Mouse (Mus musculus): ENCODE results near the gene Tcf7l2.

Tcf7l2 gene

DNA sequence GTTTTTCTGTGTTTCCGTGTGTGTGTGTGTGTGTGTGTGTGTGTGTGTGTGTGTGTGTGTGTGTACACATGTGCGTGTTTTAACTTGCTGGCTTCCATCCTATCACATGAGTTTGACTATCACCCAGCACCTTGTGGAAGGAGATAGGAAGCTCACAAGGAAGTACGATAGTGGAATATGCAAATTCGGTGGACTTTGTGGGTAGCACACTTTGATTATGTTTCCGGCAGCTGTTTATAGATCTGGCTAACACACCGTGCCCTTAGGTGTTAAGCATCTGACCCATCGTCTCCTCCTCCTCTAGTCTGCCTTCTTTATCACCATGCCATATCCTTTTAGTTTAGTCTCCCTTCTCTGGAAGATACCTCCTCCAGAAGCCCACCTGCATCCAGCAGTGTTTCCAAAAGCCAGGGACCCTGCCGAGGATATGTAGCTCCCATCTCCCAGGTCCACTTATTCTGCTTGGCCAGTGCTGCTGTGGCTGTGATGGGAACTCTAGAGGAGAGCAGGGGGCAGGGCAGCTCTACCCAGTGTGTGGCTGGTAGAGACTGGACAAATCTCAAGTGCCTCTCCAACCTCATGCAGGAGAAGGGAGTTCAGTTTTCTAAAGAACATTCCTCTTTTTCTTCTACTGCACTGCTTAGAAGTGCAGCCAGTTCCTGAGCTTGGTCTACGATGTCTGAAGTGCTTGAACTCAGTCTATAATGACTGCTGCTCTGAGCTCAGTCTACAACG is 118.6 kb downstream of the Tcf7l2 start:
- no peak for DNase-seq (ENCODE audit: low spot score in 2 of 2)

DNA sequence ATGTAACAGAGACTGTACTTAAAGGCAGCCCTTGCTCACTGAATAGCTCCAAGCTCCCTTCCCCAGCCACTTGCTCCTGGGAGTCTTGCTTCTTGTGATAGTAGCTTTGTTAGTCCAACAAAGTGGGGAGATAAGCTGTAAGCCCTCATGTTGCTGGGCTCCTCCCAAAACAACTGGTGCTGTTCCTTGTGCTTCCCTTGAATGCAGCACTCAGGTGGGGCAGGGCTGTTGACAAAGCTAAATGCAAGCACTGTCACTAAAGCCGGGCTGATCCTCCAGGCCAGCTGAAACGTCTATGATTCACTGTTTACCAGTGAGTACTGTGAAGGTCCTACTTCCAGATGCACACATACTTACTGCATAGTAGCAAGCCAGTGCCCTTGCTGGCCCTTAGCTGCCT is 120.1 kb downstream of the Tcf7l2 start:
- DNase-seq (ENCODE audit: low spot score in 2 of 2), result no peak

DNA sequence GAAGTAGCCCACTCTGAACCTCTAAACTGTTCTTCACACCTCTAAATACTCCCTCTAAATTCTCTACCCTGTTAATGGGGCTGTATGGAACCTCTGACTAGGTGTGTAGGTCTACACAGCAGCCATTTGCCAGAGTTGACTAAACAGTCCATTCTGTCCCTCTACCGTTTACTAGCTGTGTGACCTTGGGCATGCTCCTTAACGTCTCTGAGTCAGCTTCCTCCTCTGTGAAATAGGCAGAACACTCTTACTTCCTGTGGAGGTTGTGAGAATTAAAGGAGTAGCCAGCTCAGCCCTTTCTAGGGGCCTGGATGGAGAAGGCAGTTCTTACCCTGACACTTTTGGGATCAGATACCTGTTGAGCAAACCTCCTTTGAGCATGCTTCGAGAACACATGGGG is 120.9 kb downstream of the Tcf7l2 start:
- DNase-seq (ENCODE audit: low spot score in 2 of 2), result no peak

DNA sequence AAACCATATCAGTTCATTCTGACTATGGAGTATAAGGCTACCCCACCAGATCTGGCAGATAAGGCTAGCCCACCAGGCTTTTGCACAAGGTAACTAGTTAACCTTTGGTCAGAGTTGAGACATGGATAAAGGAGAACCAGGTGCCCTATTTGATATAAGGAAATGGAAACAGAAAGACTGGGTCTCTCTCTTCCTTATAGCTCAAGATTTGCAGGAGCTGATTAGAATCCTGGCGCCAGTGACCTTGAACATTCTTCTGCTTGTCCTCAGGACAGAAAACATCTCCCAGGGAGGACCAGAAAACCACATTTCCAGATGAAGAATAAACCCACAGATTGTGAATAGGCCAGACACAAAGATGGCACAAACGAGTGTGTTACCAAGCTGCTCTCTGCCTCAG is 123.4 kb downstream of the Tcf7l2 start:
- no peak for DNase-seq (ENCODE audit: low spot score in 2 of 2)

DNA sequence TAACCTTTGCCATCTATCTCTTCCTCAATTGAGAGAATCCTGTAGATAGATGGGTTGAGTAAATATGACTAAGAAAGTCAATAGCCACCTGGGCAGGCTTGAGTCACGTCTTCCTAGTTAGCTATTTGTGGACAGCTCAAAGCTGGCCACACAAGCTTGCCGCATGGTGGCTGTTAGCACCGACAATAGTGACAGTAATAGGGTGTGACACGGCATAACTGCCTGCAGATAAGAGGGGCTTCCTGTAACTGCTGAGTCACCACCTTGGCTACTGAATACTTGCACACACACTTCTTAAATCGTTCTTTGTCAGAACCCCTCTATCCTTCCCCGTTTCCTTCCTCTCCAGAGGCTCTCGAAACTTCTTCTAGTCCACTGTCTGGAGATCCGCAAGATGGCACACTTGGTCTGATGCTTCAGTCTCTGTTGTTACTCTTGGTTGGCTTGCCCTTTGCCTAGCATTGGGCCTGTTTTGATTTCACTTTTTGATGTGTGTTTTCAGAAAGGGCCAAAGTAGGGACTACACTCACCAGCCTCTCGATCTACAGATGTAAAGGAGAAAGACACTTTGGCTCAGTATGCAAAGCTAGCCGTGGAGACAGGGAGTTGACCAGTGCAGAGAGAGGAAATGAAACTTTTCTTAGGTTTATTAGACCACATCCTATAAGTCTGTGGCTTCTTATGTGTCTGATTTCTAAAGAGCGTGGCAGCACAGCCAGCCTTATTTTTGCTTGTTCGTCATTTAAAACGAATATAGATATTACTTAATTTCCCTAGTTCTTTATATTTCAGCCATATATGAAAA is 124.4 kb downstream of the Tcf7l2 start:
- no peak for DNase-seq (ENCODE audit: low spot score in 2 of 2)

DNA sequence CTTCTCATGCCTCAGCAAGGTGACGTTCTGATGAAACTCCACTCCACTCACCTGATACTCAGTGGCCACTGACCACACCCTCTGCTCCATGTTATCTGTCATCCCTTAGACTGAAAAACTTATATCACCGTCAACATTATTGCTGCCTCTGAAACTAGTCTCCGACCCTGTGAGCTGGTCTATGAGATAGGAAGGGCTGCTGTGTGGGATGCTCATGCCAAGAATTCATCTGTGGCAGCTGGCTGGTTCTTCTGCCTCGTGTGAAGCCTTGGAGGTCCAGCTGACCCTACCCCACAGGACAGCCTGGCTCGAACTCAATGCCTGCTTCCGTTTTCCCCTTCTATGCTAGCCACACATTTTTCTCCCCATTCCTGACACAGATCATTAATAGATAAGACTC is 125.6 kb downstream of the Tcf7l2 start:
- DNase-seq (ENCODE audit: low spot score in 2 of 2), result no peak

DNA sequence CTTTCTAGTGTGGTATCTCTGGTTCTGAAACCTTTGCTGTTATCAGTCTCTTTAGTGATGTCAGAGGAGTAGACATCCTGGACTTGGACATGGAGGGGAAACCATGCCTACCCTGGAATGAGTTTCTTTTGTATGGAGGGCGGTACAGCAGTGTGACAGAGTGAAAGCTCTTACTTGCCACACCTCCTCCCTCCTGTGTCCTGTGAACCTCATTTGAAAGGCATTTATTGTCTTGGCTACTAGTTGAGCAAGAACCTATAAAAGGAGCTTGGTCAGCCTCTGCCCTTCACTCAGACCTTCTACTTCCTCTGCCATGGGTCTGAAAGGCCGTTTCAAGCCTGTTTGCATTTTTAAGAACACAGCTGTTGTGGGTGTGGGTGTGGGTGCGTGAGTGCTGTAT is 126.3 kb downstream of the Tcf7l2 start:
- DNase-seq (ENCODE audit: low spot score in 2 of 2), result no peak

DNA sequence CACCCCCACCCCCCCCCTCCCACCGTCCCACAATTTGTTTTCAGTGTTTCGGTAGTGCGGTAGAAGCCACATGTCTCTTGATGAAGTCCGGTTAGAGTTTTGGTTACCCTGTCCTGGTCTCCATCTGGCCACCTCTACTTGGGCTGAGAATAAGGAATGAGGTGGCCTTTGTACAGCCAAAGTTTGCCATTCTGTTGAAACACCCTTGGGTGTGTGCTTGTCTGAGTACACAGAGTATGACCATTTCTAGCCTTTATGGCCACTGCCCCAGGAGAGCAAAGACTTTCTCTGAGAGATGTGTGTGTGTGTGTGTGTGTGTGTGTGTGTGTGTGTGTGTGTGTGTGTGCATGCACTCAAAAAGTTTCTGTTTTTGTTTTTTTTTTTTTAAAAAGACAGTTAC is 127.0 kb downstream of the Tcf7l2 start:
- DNase-seq (ENCODE audit: low spot score in 2 of 2), result no peak

DNA sequence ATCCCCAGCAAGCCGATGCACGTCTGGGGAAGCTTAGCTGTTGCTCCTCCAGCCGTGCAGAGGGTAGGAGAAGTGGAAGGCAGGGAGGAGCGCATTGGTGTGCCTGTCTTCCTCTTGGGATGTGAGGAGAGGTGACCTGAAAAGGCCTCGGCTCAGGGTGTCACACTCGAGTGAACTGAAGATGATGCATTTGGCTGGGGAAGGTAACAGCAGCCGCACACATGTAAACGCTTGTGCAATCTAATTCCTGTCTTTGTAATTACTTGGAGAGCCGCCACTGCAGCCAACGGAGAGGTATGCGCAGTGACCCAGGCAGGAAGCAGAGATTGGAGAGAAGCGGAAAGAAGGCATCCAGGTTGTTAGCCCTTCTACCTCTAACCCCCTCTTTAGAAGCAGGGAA is 129.2 kb downstream of the Tcf7l2 start:
- DNase-seq (ENCODE audit: low spot score in 2 of 2), result no peak

DNA sequence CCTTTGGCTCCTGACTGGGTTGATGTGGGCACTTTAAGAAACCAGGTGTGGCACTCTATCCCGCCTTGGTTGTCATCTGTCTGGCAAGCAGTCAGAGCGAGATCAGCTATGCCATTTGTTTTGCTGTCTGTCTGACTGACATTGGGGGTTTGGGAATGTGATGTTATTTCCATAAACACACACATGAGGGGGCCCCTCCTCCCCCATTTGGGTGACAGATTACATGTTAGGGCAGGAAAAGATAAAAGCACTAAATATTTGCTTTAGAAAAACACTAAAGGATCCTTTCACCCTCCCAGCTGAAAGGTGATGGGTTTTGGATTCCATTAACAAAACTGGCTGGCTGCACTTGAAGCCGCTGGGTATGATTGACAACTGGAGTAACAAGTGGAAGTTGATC is 129.9 kb downstream of the Tcf7l2 start:
- no peak for DNase-seq (ENCODE audit: low spot score in 2 of 2)

DNA sequence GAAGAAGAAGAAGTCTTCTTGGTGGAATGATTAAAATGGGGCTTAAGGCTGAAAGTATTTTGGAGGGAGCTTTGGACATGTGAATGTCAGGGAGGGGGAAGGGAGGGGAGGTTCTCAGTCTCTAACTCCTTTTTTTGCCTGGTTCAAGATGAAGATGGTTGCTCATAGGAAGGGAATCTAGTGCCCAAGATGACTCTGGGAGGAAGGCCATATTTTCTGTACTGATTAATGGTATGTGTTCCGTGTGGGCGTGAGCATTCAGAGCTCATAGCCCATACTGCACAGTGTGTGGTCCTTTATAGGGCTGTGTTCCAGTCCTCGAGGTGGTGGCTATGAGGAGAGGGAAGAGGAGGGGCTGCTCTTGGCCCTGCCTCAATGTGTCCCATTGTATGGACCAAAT is 131.6 kb downstream of the Tcf7l2 start:
- DNase-seq (ENCODE audit: low spot score in 2 of 2), result no peak

DNA sequence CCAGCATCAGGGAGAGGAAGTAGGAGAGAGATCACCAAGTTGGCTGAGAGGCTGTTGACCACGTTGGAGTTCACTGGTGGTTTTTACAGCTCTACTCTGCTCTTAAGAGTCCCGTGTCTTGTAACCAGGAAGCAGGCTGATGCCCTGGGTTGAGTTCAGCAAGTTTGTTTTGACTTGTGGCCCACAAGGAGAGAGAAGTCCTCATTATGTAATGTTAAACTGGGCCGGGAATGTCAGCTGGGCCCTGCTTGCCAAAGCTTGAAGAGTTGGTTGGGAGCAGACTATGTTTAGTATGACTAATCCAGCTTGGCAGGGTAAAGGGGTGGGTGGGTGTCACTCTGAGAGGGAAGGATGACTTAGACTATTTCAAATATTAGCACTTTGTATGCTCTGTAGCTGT is 134.9 kb downstream of the Tcf7l2 start:
- DNase-seq (ENCODE audit: low spot score in 2 of 2), result no peak

DNA sequence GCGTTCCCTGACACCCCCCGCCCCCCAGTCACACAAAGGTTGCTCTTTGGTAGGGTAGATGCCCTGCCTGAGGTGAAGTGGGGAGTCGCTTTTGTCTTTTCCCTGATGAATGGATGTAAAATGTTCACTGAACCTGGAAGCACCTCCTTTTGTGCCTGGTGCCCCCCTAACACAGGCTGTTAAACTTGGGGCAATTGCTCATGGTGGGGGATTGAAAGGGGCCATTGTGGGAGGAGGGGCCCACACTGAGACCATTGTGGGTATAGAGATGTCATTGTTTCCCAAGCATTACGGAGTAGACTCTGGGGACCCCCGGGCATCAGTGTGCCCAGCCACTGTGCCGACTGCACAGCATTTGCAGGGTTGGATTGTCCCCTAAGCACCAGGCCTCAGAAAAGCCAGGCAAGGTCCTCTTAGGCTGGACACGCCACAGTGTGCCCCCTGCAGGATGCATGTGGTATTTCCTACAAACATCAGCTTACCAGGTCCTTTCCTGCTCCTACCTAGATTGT is 135.8 kb downstream of the Tcf7l2 start:
- DNase-seq (ENCODE audit: low spot score in 2 of 2), result peak; percentile 41 to 66

DNA sequence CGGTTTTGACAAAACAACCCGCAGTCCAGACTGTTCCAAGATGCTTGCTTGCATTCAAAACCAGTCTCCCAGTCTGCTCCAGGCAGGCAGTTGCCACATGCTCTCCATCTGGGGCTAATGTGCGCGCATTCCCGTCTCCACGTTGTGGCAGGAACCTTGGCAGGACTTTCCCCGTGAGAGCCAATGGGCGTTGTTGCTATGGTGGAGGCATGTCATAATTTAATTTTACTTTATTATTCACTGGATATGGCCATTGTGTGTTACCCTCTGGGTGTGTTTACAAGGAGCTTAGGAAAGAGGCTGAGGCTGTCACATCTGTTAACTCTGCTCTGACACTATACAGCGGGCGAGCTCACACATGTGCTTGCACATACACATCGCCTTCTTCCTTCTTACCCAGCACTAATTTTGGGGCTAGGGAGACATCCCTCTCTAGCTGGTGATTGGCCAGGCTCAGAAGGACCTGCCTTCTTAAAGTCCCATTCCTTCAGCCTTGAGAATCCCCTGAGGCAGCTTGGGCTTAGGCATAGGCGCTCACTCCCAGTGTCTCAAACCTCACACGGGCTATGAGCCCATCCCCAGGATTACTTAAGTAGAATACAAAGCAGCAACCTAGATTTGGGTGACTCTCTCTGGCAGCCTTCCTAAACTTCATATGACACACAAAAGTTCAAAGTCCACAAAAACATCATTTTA is 139.2 kb downstream of the Tcf7l2 start:
- DNase-seq (ENCODE audit: low spot score in 2 of 2), result peak in 1 of 2 experiments; percentile 37

DNA sequence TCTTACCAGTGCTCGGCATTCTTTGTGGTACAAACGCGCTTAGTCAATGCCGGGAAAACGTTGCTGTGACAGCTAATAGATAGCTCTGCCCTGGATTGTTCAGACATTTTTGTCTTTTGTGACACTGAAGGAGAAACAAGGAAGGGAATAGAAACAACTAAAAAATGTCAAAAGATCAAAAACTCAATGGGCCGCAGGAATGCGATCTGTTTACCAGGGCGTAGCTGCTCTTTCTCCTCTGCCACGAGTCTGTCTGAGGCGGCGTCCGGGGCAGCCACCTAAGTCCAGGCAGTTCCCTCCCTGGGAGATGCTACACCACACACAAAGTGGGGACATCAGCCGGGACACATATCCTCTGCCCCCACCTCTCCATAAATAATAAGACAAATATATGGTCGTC is 144.9 kb downstream of the Tcf7l2 start:
- DNase-seq (ENCODE audit: low spot score in 2 of 2), result no peak

DNA sequence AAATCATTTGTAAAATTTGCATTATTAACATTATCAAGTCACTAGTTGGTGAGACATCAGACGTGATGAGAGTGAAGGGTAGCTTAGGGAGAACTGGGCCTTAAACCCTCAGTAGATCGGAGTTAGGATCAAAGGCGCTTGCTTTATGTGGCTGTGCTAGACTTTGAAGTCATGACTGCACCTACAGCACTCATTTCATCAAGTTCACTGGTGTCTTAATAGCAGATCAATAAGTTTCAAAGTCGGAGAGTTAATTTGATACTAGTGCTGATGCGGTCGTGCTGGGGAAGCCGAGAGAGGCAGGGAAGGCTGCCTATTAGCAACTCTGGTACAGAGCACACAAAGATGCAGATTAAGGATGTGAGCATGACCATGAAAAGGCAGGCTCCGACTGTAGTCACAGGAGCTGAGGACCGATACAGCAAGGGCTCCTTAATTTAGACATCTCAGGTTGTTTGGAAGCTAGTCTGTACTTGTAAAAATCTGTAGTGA is 150.1 kb downstream of the Tcf7l2 start:
- no peak for DNase-seq (ENCODE audit: low spot score in 2 of 2)

DNA sequence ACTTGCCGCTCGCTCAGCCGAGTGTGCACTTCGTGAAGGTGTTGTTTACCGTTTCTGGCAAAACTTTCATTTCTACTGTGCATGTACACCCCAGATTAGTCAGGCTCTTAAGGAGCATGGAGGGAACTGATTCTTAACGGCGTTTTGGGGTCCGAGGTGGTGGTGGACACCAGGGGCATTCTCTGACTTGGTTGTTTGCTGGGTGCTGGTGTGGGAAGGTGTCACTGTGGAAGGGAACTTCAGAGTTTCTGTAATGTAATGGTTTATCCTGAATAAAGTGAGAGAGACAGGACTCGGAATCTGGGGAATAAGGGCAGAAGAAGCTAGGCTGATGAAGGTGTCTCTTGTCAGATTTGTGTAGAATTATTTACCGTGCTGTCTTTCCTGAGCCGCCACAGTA is 151.9 kb downstream of the Tcf7l2 start:
- DNase-seq (ENCODE audit: low spot score in 2 of 2), result no peak

DNA sequence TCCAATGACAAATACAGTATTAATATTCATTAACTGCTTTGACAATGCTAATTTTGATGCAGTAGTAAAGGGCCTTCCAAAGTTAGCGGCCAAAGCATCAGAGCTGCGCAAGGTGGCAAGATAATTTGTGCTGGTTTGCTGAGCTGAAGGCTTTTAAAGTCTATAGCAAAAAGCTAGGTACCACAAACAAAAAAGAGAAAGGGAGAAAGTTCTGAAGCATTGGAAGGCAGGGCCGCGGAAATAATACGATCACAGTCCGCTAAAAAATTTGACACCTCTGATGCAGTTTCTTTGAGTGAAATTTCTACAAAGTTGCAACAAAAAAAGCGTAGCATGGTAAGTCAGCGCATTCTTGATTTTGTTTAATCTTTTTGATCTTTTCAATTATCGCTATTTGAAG is 152.8 kb downstream of the Tcf7l2 start:
- DNase-seq (ENCODE audit: low spot score in 2 of 2), result no peak

DNA sequence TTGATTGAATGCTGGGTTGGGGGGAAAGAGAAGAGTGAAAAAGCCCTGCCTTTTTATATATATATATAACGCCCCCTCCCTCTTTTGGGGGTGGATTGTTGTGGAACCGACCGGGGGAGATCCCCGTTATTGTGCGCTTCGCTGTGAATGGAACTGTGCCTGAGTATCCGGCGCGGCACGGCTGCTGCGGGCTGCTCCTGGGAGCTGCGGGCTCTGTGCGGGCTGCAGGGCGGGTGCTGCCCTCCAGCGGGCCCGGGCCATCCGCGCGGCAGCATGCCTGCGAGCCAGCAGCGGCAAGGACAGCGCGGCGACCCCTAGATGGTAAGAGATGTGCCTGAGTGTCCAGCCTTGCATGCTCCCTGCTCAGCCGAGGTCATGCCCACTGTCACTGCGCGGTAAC is 153.7 kb downstream of the Tcf7l2 start:
- peak; percentile 38 to 71 for DNase-seq (ENCODE audit: low spot score in 2 of 2)

DNA sequence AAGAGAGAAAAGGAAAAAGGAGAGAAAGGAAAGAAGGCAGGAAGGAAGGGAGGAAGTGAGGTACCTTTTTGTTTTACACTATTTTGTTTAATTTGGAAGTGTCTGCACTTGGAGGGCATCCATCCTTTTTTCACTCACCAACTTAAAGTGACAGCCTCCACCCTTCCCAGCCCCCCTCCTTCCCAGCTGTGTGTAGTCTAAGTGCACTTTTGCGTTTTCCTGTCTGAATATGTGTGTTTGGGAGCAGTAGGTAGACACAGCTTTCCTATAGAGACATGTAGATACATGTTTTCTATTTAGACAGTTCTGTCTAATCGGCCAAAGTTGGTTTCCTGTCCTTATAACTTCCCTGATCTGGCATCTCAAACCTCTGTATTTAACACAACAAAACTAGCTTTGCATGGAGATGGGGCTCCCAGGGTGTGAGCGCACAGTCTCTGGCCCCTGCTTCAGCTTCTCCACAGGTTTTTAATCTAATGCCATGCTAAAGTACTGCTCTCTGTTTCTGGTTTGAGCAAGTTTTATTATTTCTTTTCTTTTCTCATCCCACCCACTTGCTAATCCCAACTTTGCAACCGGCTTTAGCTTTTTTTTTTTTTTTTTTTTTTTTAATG is 154.3 kb downstream of the Tcf7l2 start:
- DNase-seq (ENCODE audit: low spot score in 2 of 2), result no peak

DNA sequence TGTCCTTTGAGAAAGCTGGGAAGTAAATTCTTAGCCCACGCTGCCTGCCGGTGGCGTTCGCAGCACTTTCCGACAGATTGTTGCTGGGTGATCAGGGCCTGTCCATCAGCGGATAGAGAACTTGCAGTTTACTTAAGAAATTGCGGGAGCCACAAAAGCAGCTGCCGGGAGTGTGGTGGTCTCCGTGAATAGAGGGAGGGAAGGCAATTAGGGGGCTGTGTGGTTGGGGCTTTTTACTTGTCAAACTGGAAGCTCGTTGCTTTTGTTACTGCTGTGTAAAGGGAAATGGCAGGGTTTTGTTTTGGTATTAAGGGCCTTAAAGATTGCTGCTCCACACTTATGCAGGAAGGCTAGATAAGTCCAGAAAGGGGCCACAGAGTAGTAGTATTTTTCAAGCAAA is 155.0 kb downstream of the Tcf7l2 start:
- DNase-seq (ENCODE audit: low spot score in 2 of 2), result no peak
